Mouse (Mus musculus) forebrain, embryonic 14.5 days (tissue): ENCODE data around the gene Anks4b. TPM values are rescaled to one million over a fixed set of nuclear protein-coding genes. Genes with fewer than 3 reads are reported as not detected.

Experiments used
- ATAC-seq: fragments of 200-750 bp; cut with Nextera tagmentation; 2 replicates; pipeline ENCODE4 v1.8.0; 2017; ENCODE audit warnings: mild to moderate bottlenecking, moderate library complexity
- DNase-seq: peaks from one replicate; pipeline ENCODE4 v3.0.0-alpha.2; 2015; ENCODE audit warnings: low spot score
- H3K27ac ChIP-seq: fragments of 300-500 bp; sonication (generic); 2 replicates; pipeline ENCODE4 v1.5.1; 2014; ENCODE audit warnings: low read depth, mild to moderate bottlenecking, control low read depth, low read length, moderate library complexity
- H3K27me3 ChIP-seq: fragments of 300-500 bp; sonication (generic); replicated peaks from 2 replicates; pipeline ENCODE4 v1.6.1; 2014; ENCODE audit warnings: low read length, control low read depth, mixed read lengths; ENCODE audit not compliant: control insufficient read depth, insufficient read depth
- H3K36me3 ChIP-seq: fragments of 300-500 bp; sonication (generic); 2 replicates; pipeline ENCODE4 v1.6.1; 2014; ENCODE audit warnings: low read length, control low read depth; ENCODE audit not compliant: control insufficient read depth, insufficient read depth
- H3K4me1 ChIP-seq: fragments of 300-500 bp; sonication (generic); 2 replicates; pipeline ENCODE4 v1.6.1; 2014; ENCODE audit warnings: antibody characterized with exemption, low read length, control low read depth; ENCODE audit not compliant: control insufficient read depth, insufficient read depth
- H3K4me2 ChIP-seq: fragments of 300-500 bp; sonication (generic); 2 replicates; pipeline ENCODE4 v1.6.1; 2014; ENCODE audit warnings: mild to moderate bottlenecking, control low read depth, low read length
- H3K4me3 ChIP-seq: fragments of 300-500 bp; sonication (generic); 2 replicates; pipeline ENCODE4 v1.5.1; 2014; ENCODE audit warnings: low read depth, low read length, control low read depth
- H3K9ac ChIP-seq: fragments of 300-500 bp; sonication (generic); 2 replicates; pipeline ENCODE4 v1.6.1; 2014; ENCODE audit warnings: mild to moderate bottlenecking, low read length, control low read depth, moderate library complexity
- H3K9me3 ChIP-seq: fragments of 300-500 bp; sonication (generic); replicated peaks from 2 replicates; pipeline ENCODE4 v1.6.1; 2016; ENCODE audit warnings: low read length, control low read depth, mixed read lengths; ENCODE audit not compliant: control insufficient read depth
- WGBS: fragments of 180-500 bp; shearing (Covaris S2); extraction: QIAGEN DNeasy Blood & Tissue Kit; methylation state at CpG from one replicate; pipeline ENCODE4 v1.1.7; 2014; 5-methylcytosine and 5-hydroxymethylcytosine counted together
- polyA plus RNA-seq: library from polyadenylated mRNA; unstranded; fragments of >200 nt; fragmentation: Nextera tagmentation; extraction: Ambion mirVana; gene quantifications from 2 replicates; pipeline ENCODE4 v1.2.1, GENCODE M21; 2014

The Anks4b gene
- polyA plus RNA-seq, 1 experiment from 2014 or later = not detected

- DNase-seq = peak; percentile 81
- ATAC-seq = peak; percentile 73; the same call in 1 of the 2 replicates
- H3K9ac ChIP-seq = no peak overlapping the region
- H3K27ac ChIP-seq = peak overlapping the region; percentile 41; the same call in 1 of the 2 replicates
- no peaks in the 10 kb centered on the region for H3K9me3 ChIP-seq
- peaks cover 42% of the 10 kb centered on the region for H3K27me3 ChIP-seq
- no peak overlapping the region for H3K4me2 ChIP-seq
- H3K4me1 ChIP-seq = peaks cover 19% of the 10 kb centered on the region
- H3K36me3 ChIP-seq = no peaks in the 10 kb centered on the region
- no peak overlapping the region for H3K4me3 ChIP-seq
- 6% methylated on average over 2 of the region's 2 CpGs for WGBS
Observed at GRCm38 (mm10) chr7:120156841-120157409, 16.7 kb upstream of the Anks4b start.

GRCm38 (mm10) chr7:120157575-120158061 lies 16.0 kb upstream of the Anks4b start:
- Histone ChIP-seq H3K4me2 (no peak overlapping the region), H3K27ac (peak overlapping the region; percentile 22; the same call in 1 of the 2 replicates), H3K4me1 (peaks cover 19% of the 10 kb centered on the region), H3K36me3 (no peaks in the 10 kb centered on the region), H3K4me3 (no peak overlapping the region), H3K27me3 (peaks cover 44% of the 10 kb centered on the region), H3K9ac (no peak overlapping the region), H3K9me3 (no peaks in the 10 kb centered on the region)
- DNase-seq = peak; percentile 76
- under 1% methylated on average over 5 of the region's 5 CpGs for WGBS
- peak; percentile 79 for ATAC-seq

GRCm38 (mm10) chr7:120158121-120158613 lies 15.5 kb upstream of the Anks4b start:
- 6% methylated on average over 4 of the region's 4 CpGs for WGBS
- no peak overlapping the region for H3K4me2 ChIP-seq
- peaks cover 44% of the 10 kb centered on the region for H3K27me3 ChIP-seq
- ATAC-seq (peak; percentile 40; the same call in 1 of the 2 replicates), DNase-seq (no peak)
- H3K4me3 ChIP-seq = no peak overlapping the region
- no peak overlapping the region for H3K9ac ChIP-seq
- no peaks in the 10 kb centered on the region for H3K9me3 ChIP-seq
- peak overlapping the region; percentile 52; the same call in 1 of the 2 replicates for H3K27ac ChIP-seq
- peaks cover 19% of the 10 kb centered on the region for H3K4me1 ChIP-seq
- no peaks in the 10 kb centered on the region for H3K36me3 ChIP-seq

- H3K9ac ChIP-seq = no peak overlapping the region
- H3K9me3 ChIP-seq = no peaks in the 10 kb centered on the region
- WGBS = 92% methylated on average over 11 of the region's 11 CpGs
- DNase-seq (no peak), ATAC-seq (no peak)
- no peaks in the 10 kb centered on the region for H3K4me1 ChIP-seq
- H3K4me3 ChIP-seq = no peak overlapping the region
- H3K27me3 ChIP-seq = peaks cover 27% of the 10 kb centered on the region
- no peak overlapping the region for H3K4me2 ChIP-seq
- H3K36me3 ChIP-seq = no peaks in the 10 kb centered on the region
- H3K27ac ChIP-seq = no peak overlapping the region
Observed at GRCm38 (mm10) chr7:120163581-120164251, 9.9 kb upstream of the Anks4b start.

- no peaks in the 10 kb centered on the region for H3K36me3 ChIP-seq
- DNase-seq = no peak
- H3K27ac ChIP-seq = no peak overlapping the region
- H3K4me1 ChIP-seq = no peaks in the 10 kb centered on the region
- no peaks in the 10 kb centered on the region for H3K9me3 ChIP-seq
- no peak for ATAC-seq
- no peak overlapping the region for H3K4me3 ChIP-seq
- no peaks in the 10 kb centered on the region for H3K27me3 ChIP-seq
- H3K4me2 ChIP-seq = no peak overlapping the region
- no peak overlapping the region for H3K9ac ChIP-seq
- WGBS = 96% methylated on average over 1 of the region's 1 CpGs
Observed at GRCm38 (mm10) chr7:120172188-120172700, 1.4 kb upstream of the Anks4b start.

GRCm38 (mm10) chr7:120174723-120175504 lies 1.3 kb downstream of the Anks4b start:
- Histone ChIP-seq H3K4me2 (no peak overlapping the region), H3K9me3 (no peaks in the 10 kb centered on the region), H3K27ac (no peak overlapping the region), H3K9ac (no peak overlapping the region), H3K36me3 (no peaks in the 10 kb centered on the region), H3K4me3 (no peak overlapping the region), H3K4me1 (no peaks in the 10 kb centered on the region), H3K27me3 (no peaks in the 10 kb centered on the region)
- no peak for ATAC-seq
- DNase-seq = no peak
- 83% methylated on average over 11 of the region's 11 CpGs for WGBS

GRCm38 (mm10) chr7:120177611-120178010 lies 4.0 kb downstream of the Anks4b start:
- no peaks in the 10 kb centered on the region for H3K4me1 ChIP-seq
- ATAC-seq = no peak

GRCm38 (mm10) chr7:120178935-120179334 lies 5.3 kb downstream of the Anks4b start:
- Histone ChIP-seq H3K9me3 (no peaks in the 10 kb centered on the region), H3K4me3 (no peak overlapping the region), H3K27ac (no peak overlapping the region), H3K4me1 (no peaks in the 10 kb centered on the region), H3K27me3 (no peaks in the 10 kb centered on the region), H3K9ac (no peak overlapping the region), H3K36me3 (no peaks in the 10 kb centered on the region), H3K4me2 (no peak overlapping the region)
- 12% methylated on average over 2 of the region's 2 CpGs for WGBS
- DNase-seq (peak; percentile 61), ATAC-seq (no peak; the same call in 1 of the 2 replicates)

More at GRCm38 (mm10) chr7:120177611-120178010, 4.0 kb downstream of the Anks4b start:
- Histone ChIP-seq H3K27me3 (no peaks in the 10 kb centered on the region), H3K4me2 (no peak overlapping the region), H3K4me3 (no peak overlapping the region), H3K36me3 (no peaks in the 10 kb centered on the region), H3K9me3 (no peaks in the 10 kb centered on the region), H3K9ac (no peak overlapping the region), H3K27ac (no peak overlapping the region)
- 86% methylated on average over 3 of the region's 3 CpGs for WGBS
- DNase-seq = no peak
